ENCODE assay signal across 9 mouse cellular contexts in genomic region chr11:98797909-98798308, GRCm38 (mm10). TPM values are rescaled to one million over a fixed set of nuclear protein-coding genes. Genes with fewer than 3 reads are reported as not detected.
A peak's percentile ranks its signal among the peaks of the same experiment; 100 is the strongest.
DNase-seq lines count a peak whose midpoint lies in the region; ATAC-seq and TF ChIP-seq lines count a peak whose summit lies in the region.
"Had no signal": no experiment of that assay in that cellular context is flagged by ENCODE, and none has a peak within 500 bp of the region (broad histone marks: within the 10 kb centered on the region; RNA-seq: fewer than 3 reads in every experiment).

No protein-coding gene starts in this region.

- no peak for ATAC-seq in embryonic facial prominence, embryonic 13.5 days (ENCODE audit: insufficient number of reproducible peaks, insufficient read depth, low FRiP score, low TSS enrichment, low read depth)
- ATAC-seq in intestine, embryonic 14.5 days (replicated peaks; ENCODE audit: low FRiP score, low TSS enrichment, low read depth), result no peak
- no peak for ATAC-seq in neural tube, embryonic 12.5 days (ENCODE audit: low FRiP score, low read depth)

- no peak for TF ChIP-seq CTCF in layer of hippocampus, adult 2 months (conservative IDR thresholded peaks at IDR 0.05)

- no peaks in the 10 kb centered on the region for H3K9me3 ChIP-seq in embryonic facial prominence, embryonic 13.5 days
- H3K9me3 ChIP-seq in intestine, embryonic 14.5 days (ENCODE audit: control insufficient read depth, low read length), result no peaks in the 10 kb centered on the region
- H3K9me3 ChIP-seq in neural tube, embryonic 12.5 days, result no peaks in the 10 kb centered on the region

- H3K27me3 ChIP-seq in embryonic facial prominence, embryonic 13.5 days, result no peaks in the 10 kb centered on the region
- H3K27me3 ChIP-seq in intestine, embryonic 14.5 days (replicated peaks; ENCODE audit: control insufficient read depth, insufficient read depth, low read length), result no peaks in the 10 kb centered on the region
- no peaks in the 10 kb centered on the region for H3K27me3 ChIP-seq in neural tube, embryonic 12.5 days (replicated peaks)

- H3K4me2 ChIP-seq in embryonic facial prominence, embryonic 13.5 days, result peak overlapping the region; percentile 74
- H3K4me2 ChIP-seq in intestine, embryonic 14.5 days (ENCODE audit: low read length), result peak overlapping the region; percentile 77
- peak overlapping the region; percentile 99 for H3K4me2 ChIP-seq in neural tube, embryonic 12.5 days (replicated peaks)

- peak overlapping the region; percentile 99; the same call in 1 of the 2 replicates for H3K27ac ChIP-seq in layer of hippocampus, adult 2 months
- no peak overlapping the region for H3K27ac ChIP-seq in embryonic facial prominence, embryonic 13.5 days
- H3K27ac ChIP-seq in intestine, embryonic 14.5 days (ENCODE audit: low read depth), result no peak overlapping the region
- no peak overlapping the region for H3K27ac ChIP-seq in neural tube, embryonic 12.5 days

- H3K4me3 ChIP-seq in layer of hippocampus, adult 2 months, result peak overlapping the region; percentile 99
- peak overlapping the region; percentile 100 for H3K4me3 ChIP-seq in embryonic facial prominence, embryonic 13.5 days
- H3K4me3 ChIP-seq in intestine, embryonic 14.5 days (ENCODE audit: low read depth, low read length), result peak overlapping the region; percentile 100
- H3K4me3 ChIP-seq in neural tube, embryonic 12.5 days, result peak overlapping the region; percentile 99

- peaks cover 51% of the 10 kb centered on the region for H3K36me3 ChIP-seq in embryonic facial prominence, embryonic 13.5 days
- peaks cover 46% of the 10 kb centered on the region for H3K36me3 ChIP-seq in intestine, embryonic 14.5 days (ENCODE audit: control insufficient read depth, insufficient read depth, low read length)
- H3K36me3 ChIP-seq in neural tube, embryonic 12.5 days, result peaks cover 43% of the 10 kb centered on the region

- peaks cover 28% of the 10 kb centered on the region for H3K4me1 ChIP-seq in embryonic facial prominence, embryonic 13.5 days
- peaks cover 23% of the 10 kb centered on the region for H3K4me1 ChIP-seq in intestine, embryonic 14.5 days (replicated peaks; ENCODE audit: control insufficient read depth, insufficient read depth, low read length)
- peaks cover 25% of the 10 kb centered on the region for H3K4me1 ChIP-seq in neural tube, embryonic 12.5 days

- no peak for DNase-seq in layer of hippocampus, adult 2 months (ENCODE audit: low spot score in 2 of 2)
- no peak for DNase-seq in layer of hippocampus, adult 18-20 months (ENCODE audit: low spot score in 2 of 2)
- no peak for DNase-seq in intestine, embryonic 14.5 days (ENCODE audit: low spot score)
- no peak for DNase-seq in natural killer cell, adult 2 months (ENCODE audit: low spot score in 2 of 2)
- DNase-seq in left cerebral cortex, adult 18-20 months (ENCODE audit: low spot score in 2 of 2), result no peak
- no peak for DNase-seq in kidney, adult 18-20 months
- DNase-seq: kidney, postnatal 14 days had no signal

- WGBS in embryonic facial prominence, embryonic 13.5 days, result 48% methylated on average over 4 of the region's 4 CpGs
- 37% methylated on average over 4 of the region's 4 CpGs for WGBS in intestine, embryonic 14.5 days
- WGBS in neural tube, embryonic 12.5 days, result 56% methylated on average over 4 of the region's 4 CpGs

- peak overlapping the region; percentile 100 for H3K9ac ChIP-seq in embryonic facial prominence, embryonic 13.5 days
- peak overlapping the region; percentile 98 for H3K9ac ChIP-seq in intestine, embryonic 14.5 days (ENCODE audit: low read length)
- peak overlapping the region; percentile 99 for H3K9ac ChIP-seq in neural tube, embryonic 12.5 days

RNA-seq across cellular contexts. Expression of gene Msl1, which starts 2.6 kb away (rescaled TPM):
- total RNA-seq in layer of hippocampus, adult 2 months (2021), result 100 to 1,000 TPM; 168 to 178 TPM
- total RNA-seq in layer of hippocampus, adult 18-20 months (2021), result 100 to 1,000 TPM; 178 to 183 TPM
- 31.5 and 33.0 TPM in 2 replicates for polyA plus RNA-seq in embryonic facial prominence, embryonic 13.5 days (2015; fragmentation: Nextera tagmentation; extraction: Ambion mirVana)
- 17.5 and 19.1 TPM in 2 replicates for polyA plus RNA-seq in intestine, embryonic 14.5 days (2014; fragmentation: Nextera tagmentation; extraction: Ambion mirVana)
- polyA plus RNA-seq in neural tube, embryonic 12.5 days (2016; fragmentation: Nextera tagmentation; extraction: Ambion mirVana), result 37.0 and 40.8 TPM in 2 replicates
- total RNA-seq in left cerebral cortex, adult 18-20 months (2021), result 100 to 1,000 TPM; 182 to 185 TPM

RNA-seq across cellular contexts. Expression of gene Casc3, which starts 6.8 kb away (rescaled TPM):
- 10 to 100 TPM; 61.0 to 62.1 TPM for total RNA-seq in layer of hippocampus, adult 2 months (2021)
- 10 to 100 TPM; 57.0 to 58.4 TPM for total RNA-seq in layer of hippocampus, adult 18-20 months (2021)
- 39.0 and 40.3 TPM in 2 replicates for polyA plus RNA-seq in embryonic facial prominence, embryonic 13.5 days (2015; fragmentation: Nextera tagmentation; extraction: Ambion mirVana)
- polyA plus RNA-seq in intestine, embryonic 14.5 days (2014; fragmentation: Nextera tagmentation; extraction: Ambion mirVana), result 34.5 and 37.3 TPM in 2 replicates
- polyA plus RNA-seq in neural tube, embryonic 12.5 days (2016; fragmentation: Nextera tagmentation; extraction: Ambion mirVana), result 65.1 and 68.5 TPM in 2 replicates
- 10 to 100 TPM; 53.0 to 57.3 TPM for total RNA-seq in left cerebral cortex, adult 18-20 months (2021)

RNA-seq across cellular contexts. Expression of gene Nr1d1, which starts 22.8 kb away (rescaled TPM):
- 10 to 100 TPM; 93.2 to 94.0 TPM for total RNA-seq in layer of hippocampus, adult 2 months (2021)
- 10 to 100 TPM; 66.6 to 84.3 TPM for total RNA-seq in layer of hippocampus, adult 18-20 months (2021)
- 1.4 and 1.5 TPM in 2 replicates for polyA plus RNA-seq in embryonic facial prominence, embryonic 13.5 days (2015; fragmentation: Nextera tagmentation; extraction: Ambion mirVana)
- 2.5 and 2.8 TPM in 2 replicates for polyA plus RNA-seq in intestine, embryonic 14.5 days (2014; fragmentation: Nextera tagmentation; extraction: Ambion mirVana)
- 1.5 and 2.1 TPM in 2 replicates for polyA plus RNA-seq in neural tube, embryonic 12.5 days (2016; fragmentation: Nextera tagmentation; extraction: Ambion mirVana)
- 100 to 1,000 TPM in 1 of 2 experiments, 10 to 100 TPM in 1; 87.2 to 122 TPM for total RNA-seq in left cerebral cortex, adult 18-20 months (2021)

RNA-seq across cellular contexts. Expression of gene Rapgefl1, which starts 38.7 kb away (rescaled TPM):
- total RNA-seq in layer of hippocampus, adult 2 months (2021), result 100 to 1,000 TPM; 213 to 240 TPM
- 100 to 1,000 TPM; 196 to 203 TPM for total RNA-seq in layer of hippocampus, adult 18-20 months (2021)
- polyA plus RNA-seq in embryonic facial prominence, embryonic 13.5 days (2015; fragmentation: Nextera tagmentation; extraction: Ambion mirVana), result 3.9 and 4.7 TPM in 2 replicates
- polyA plus RNA-seq in intestine, embryonic 14.5 days (2014; fragmentation: Nextera tagmentation; extraction: Ambion mirVana), result 1.5 and 2.2 TPM in 2 replicates
- polyA plus RNA-seq in neural tube, embryonic 12.5 days (2016; fragmentation: Nextera tagmentation; extraction: Ambion mirVana), result 4.4 and 4.7 TPM in 2 replicates
- 100 to 1,000 TPM; 133 to 139 TPM for total RNA-seq in left cerebral cortex, adult 18-20 months (2021)

RNA-seq across cellular contexts. Expression of gene Thra, which starts 57.5 kb away (rescaled TPM):
- total RNA-seq in layer of hippocampus, adult 2 months (2021), result 1,000 to 10,000 TPM in 1 of 2 experiments, 100 to 1,000 TPM in 1; 996 to 1,082 TPM
- 1,000 to 10,000 TPM; 1,110 to 1,111 TPM for total RNA-seq in layer of hippocampus, adult 18-20 months (2021)
- 46.5 and 47.3 TPM in 2 replicates for polyA plus RNA-seq in embryonic facial prominence, embryonic 13.5 days (2015; fragmentation: Nextera tagmentation; extraction: Ambion mirVana)
- polyA plus RNA-seq in intestine, embryonic 14.5 days (2014; fragmentation: Nextera tagmentation; extraction: Ambion mirVana), result 60.7 and 63.8 TPM in 2 replicates
- 56.9 and 67.0 TPM in 2 replicates for polyA plus RNA-seq in neural tube, embryonic 12.5 days (2016; fragmentation: Nextera tagmentation; extraction: Ambion mirVana)
- total RNA-seq in left cerebral cortex, adult 18-20 months (2021), result 100 to 1,000 TPM; 708 to 832 TPM
